Mouse (Mus musculus): ENCODE measurements around the gene Mvb12b. TPM values are rescaled to one million over a fixed set of nuclear protein-coding genes. Genes with fewer than 3 reads are reported as not detected.

Mvb12b gene
- polyA plus RNA-seq, 1 experiment from 2014 or later, result 23.7 TPM

- Histone ChIP-seq H3K9ac (no peak overlapping the region), H3K4me2 (no peak overlapping the region), H3K4me1 (peaks cover 22% of the 10 kb centered on the region), H3K27me3 (peaks cover 56% of the 10 kb centered on the region), H3K9me3 (peaks cover 11% of the 10 kb centered on the region), H3K36me3 (no peaks in the 10 kb centered on the region), H3K4me3 (no peak overlapping the region), H3K27ac (no peak overlapping the region)
- ATAC-seq (ENCODE audit: insufficient number of reproducible peaks, insufficient read depth, low FRiP score, low TSS enrichment, low read depth), result 0 out of 2 replicates have a peak, but pooled peaks have one; percentile 15
- 29% methylated on average over 15 of the region's 15 CpGs for WGBS
Observed at GRCm38 (mm10) chr2:33700581-33701445, 186.9 kb downstream of the Mvb12b start.

GRCm38 (mm10) chr2:33698898-33699297, 188.8 kb downstream of the Mvb12b start:
- WGBS, result 70% methylated on average over 3 of the region's 3 CpGs
- Histone ChIP-seq H3K9me3 (peaks cover 11% of the 10 kb centered on the region), H3K4me2 (no peak overlapping the region), H3K4me3 (no peak overlapping the region), H3K27ac (no peak overlapping the region), H3K4me1 (peaks cover 18% of the 10 kb centered on the region; the same call in 1 of the 2 replicates), H3K27me3 (peaks cover 38% of the 10 kb centered on the region), H3K36me3 (no peaks in the 10 kb centered on the region), H3K9ac (no peak overlapping the region)
- no peak for ATAC-seq (ENCODE audit: insufficient number of reproducible peaks, insufficient read depth, low FRiP score, low TSS enrichment, low read depth)

GRCm38 (mm10) chr2:33696428-33696827, 191.3 kb downstream of the Mvb12b start:
- Histone ChIP-seq H3K9me3 (peaks cover 11% of the 10 kb centered on the region), H3K4me1 (peaks cover 9% of the 10 kb centered on the region; the same call in 1 of the 2 replicates), H3K4me2 (no peak overlapping the region), H3K9ac (no peak overlapping the region), H3K27ac (no peak overlapping the region), H3K27me3 (peaks cover 13% of the 10 kb centered on the region), H3K36me3 (no peaks in the 10 kb centered on the region), H3K4me3 (no peak overlapping the region)
- ATAC-seq (ENCODE audit: insufficient number of reproducible peaks, insufficient read depth, low FRiP score, low TSS enrichment, low read depth), result no peak
- 71% methylated on average over 3 of the region's 3 CpGs for WGBS

GRCm38 (mm10) chr2:33693931-33694330, 193.8 kb downstream of the Mvb12b start:
- H3K36me3 ChIP-seq, result no peaks in the 10 kb centered on the region
- H3K9ac ChIP-seq, result no peak overlapping the region
- H3K9me3 ChIP-seq, result peaks cover 11% of the 10 kb centered on the region
- 0 out of 2 replicates have a peak, but pooled peaks cover 7% of the 10 kb centered on the region for H3K4me1 ChIP-seq
- no peak for ATAC-seq (ENCODE audit: insufficient number of reproducible peaks, insufficient read depth, low FRiP score, low TSS enrichment, low read depth)
- H3K4me3 ChIP-seq, result no peak overlapping the region
- no peak overlapping the region for H3K27ac ChIP-seq
- no peak overlapping the region for H3K4me2 ChIP-seq
- peaks cover 11% of the 10 kb centered on the region for H3K27me3 ChIP-seq
- WGBS, result 66% methylated on average over 3 of the region's 3 CpGs

- H3K36me3 ChIP-seq, result no peaks in the 10 kb centered on the region
- no peaks in the 10 kb centered on the region for H3K9me3 ChIP-seq
- H3K27ac ChIP-seq, result no peak overlapping the region
- H3K4me1 ChIP-seq, result 0 out of 2 replicates have a peak, but pooled peaks cover 7% of the 10 kb centered on the region
- H3K4me3 ChIP-seq, result no peak overlapping the region
- H3K4me2 ChIP-seq, result no peak overlapping the region
- H3K9ac ChIP-seq, result no peak overlapping the region
- ATAC-seq (ENCODE audit: insufficient number of reproducible peaks, insufficient read depth, low FRiP score, low TSS enrichment, low read depth), result no peak
- peaks cover 18% of the 10 kb centered on the region for H3K27me3 ChIP-seq
- WGBS, result 33% methylated on average over 9 of the region's 9 CpGs
Observed at GRCm38 (mm10) chr2:33689880-33690462, 197.8 kb downstream of the Mvb12b start.

DNA sequence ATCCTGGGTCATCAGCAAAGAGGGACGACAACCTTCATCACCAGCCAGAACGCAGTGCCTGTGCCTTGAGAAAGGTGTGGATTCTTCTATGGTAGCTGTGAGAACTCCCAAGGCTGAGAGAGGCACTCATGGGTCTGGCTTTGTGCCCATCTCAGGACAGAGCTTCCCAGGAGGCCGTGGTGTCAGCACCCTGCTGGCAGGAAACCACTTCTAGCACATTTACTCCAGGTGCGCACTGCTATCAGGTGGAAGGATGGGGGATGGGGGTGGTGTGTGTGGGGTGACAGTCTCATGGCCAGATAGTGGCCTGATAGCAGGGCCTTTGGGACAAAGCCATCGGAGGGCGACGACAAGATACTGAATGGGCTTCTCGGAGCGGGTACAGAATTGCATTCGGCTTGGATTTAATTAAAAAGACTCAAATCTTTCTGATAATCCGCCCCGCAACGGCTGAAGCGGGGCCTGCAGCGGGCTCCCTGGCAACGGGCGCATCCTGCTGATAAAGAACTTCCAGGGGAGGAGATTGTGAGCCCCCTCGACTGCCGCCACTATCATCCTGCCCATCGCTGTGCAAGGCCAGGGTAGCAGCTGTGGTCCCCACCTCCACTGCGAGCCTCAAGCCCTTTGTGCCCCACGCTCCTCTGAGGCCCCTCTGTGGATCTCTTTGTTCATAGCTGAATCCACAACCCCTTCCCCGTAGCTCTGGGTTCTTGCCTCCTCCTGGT, 198.4 kb downstream of the Mvb12b start:
- Histone ChIP-seq H3K4me1 (0 out of 2 replicates have a peak, but pooled peaks cover 7% of the 10 kb centered on the region), H3K27me3 (peaks cover 18% of the 10 kb centered on the region), H3K9ac (no peak overlapping the region), H3K27ac (no peak overlapping the region), H3K4me2 (no peak overlapping the region), H3K4me3 (no peak overlapping the region), H3K36me3 (no peaks in the 10 kb centered on the region), H3K9me3 (no peaks in the 10 kb centered on the region)
- 53% methylated on average over 23 of the region's 23 CpGs for WGBS
- ATAC-seq (ENCODE audit: insufficient number of reproducible peaks, insufficient read depth, low FRiP score, low TSS enrichment, low read depth), result no peak

DNA sequence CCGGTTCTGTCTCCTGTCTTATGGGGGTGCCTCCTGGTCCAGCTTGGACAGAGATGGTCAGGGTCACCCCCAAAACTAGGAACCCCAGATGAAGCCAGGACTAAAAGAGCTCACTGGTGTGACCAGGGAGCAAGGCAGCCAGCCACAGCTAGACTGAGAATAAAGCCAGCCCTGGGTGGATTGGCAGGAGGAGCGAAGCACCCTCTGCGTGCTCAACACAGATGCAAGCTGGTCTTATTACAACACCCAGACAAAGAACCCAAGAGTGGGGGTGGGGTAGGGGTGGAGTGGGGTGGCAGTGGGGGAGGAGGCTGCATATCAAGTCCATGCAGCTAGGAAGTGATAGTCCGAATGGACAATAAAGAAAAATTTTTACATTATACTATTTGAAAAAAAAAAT, 204.2 kb downstream of the Mvb12b start:
- no peak overlapping the region for H3K4me2 ChIP-seq
- no peak overlapping the region for H3K9ac ChIP-seq
- 57% methylated on average over 4 of the region's 4 CpGs for WGBS
- H3K27me3 ChIP-seq, result peaks cover 5% of the 10 kb centered on the region
- no peaks in the 10 kb centered on the region for H3K4me1 ChIP-seq
- no peak overlapping the region for H3K27ac ChIP-seq
- no peak for ATAC-seq (ENCODE audit: insufficient number of reproducible peaks, insufficient read depth, low FRiP score, low TSS enrichment, low read depth)
- no peaks in the 10 kb centered on the region for H3K36me3 ChIP-seq
- H3K4me3 ChIP-seq, result no peak overlapping the region
- H3K9me3 ChIP-seq, result no peaks in the 10 kb centered on the region

DNA sequence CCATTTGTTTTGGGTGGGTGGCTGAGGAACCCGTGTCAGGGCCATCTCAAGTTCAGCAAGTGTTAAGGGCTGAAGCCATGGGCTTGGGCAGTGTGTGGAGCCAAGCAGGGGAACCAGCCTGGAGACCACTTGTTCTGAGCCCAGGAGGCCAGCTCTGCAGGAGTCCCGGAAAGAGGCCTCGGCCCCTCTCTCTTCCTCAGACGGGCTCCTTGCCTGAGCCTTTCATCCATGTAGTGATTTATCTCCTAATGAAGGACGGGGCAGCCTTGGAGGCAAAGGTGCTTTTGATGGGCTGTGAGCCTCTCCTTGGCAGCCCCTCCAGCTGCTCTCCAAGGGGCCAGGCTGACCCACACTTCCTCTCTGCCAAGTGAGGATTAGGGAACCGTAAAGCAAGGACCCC, 204.7 kb downstream of the Mvb12b start:
- no peak overlapping the region for H3K9ac ChIP-seq
- H3K4me3 ChIP-seq, result no peak overlapping the region
- 47% methylated on average over 6 of the region's 6 CpGs for WGBS
- no peak overlapping the region for H3K27ac ChIP-seq
- no peaks in the 10 kb centered on the region for H3K9me3 ChIP-seq
- H3K27me3 ChIP-seq, result no peaks in the 10 kb centered on the region; the same call in 1 of the 2 replicates
- no peak for ATAC-seq (ENCODE audit: insufficient number of reproducible peaks, insufficient read depth, low FRiP score, low TSS enrichment, low read depth)
- H3K36me3 ChIP-seq, result no peaks in the 10 kb centered on the region
- H3K4me2 ChIP-seq, result no peak overlapping the region
- H3K4me1 ChIP-seq, result peaks cover under 1% of the 10 kb centered on the region; the same call in 1 of the 2 replicates

GRCm38 (mm10) chr2:33682219-33682618, 205.5 kb downstream of the Mvb12b start:
- no peak overlapping the region for H3K9ac ChIP-seq
- WGBS, result 8% methylated on average over 4 of the region's 4 CpGs
- no peaks in the 10 kb centered on the region for H3K36me3 ChIP-seq
- H3K4me2 ChIP-seq, result no peak overlapping the region
- H3K27me3 ChIP-seq, result no peaks in the 10 kb centered on the region; the same call in 1 of the 2 replicates
- H3K4me1 ChIP-seq, result peaks cover 8% of the 10 kb centered on the region
- ATAC-seq (ENCODE audit: insufficient number of reproducible peaks, insufficient read depth, low FRiP score, low TSS enrichment, low read depth), result no peak
- H3K27ac ChIP-seq, result no peak overlapping the region
- no peak overlapping the region for H3K4me3 ChIP-seq
- H3K9me3 ChIP-seq, result no peaks in the 10 kb centered on the region

Data from embryonic facial prominence, embryonic 13.5 days (tissue).